Mouse (Mus musculus) intestine, embryonic 15.5 days (tissue): Measurements from ENCODE around the gene Bpgm. TPM values are rescaled to one million over a fixed set of nuclear protein-coding genes. Genes with fewer than 3 reads are reported as not detected.
A peak's percentile ranks its signal among the peaks of the same experiment; 100 is the strongest.

Experiments used
- ATAC-seq: fragments of 200-750 bp; cut with Nextera tagmentation; 2 replicates; pipeline ENCODE4 v1.8.0; 2017; ENCODE audit warnings: moderate TSS enrichment, moderate library complexity
- H3K27ac ChIP-seq: fragments of 300-500 bp; sonication (generic); 2 replicates; pipeline ENCODE4 v1.5.1; 2015; ENCODE audit warnings: mild to moderate bottlenecking, inconsistent platforms
- H3K27me3 ChIP-seq: fragments of 300-500 bp; sonication (generic); replicated peaks from 2 replicates; pipeline ENCODE4 v1.6.1; 2015; ENCODE audit warnings: inconsistent platforms
- H3K36me3 ChIP-seq: fragments of 300-500 bp; sonication (generic); 2 replicates; pipeline ENCODE4 v1.6.1; 2015; ENCODE audit warnings: inconsistent platforms
- H3K4me1 ChIP-seq: fragments of 300-500 bp; sonication (generic); replicated peaks from 2 replicates; pipeline ENCODE4 v1.6.1; 2015; ENCODE audit warnings: inconsistent platforms
- H3K4me2 ChIP-seq: fragments of 300-500 bp; sonication (generic); replicated peaks from 2 replicates; pipeline ENCODE4 v1.6.1; 2015; ENCODE audit warnings: mild to moderate bottlenecking, inconsistent platforms
- H3K4me3 ChIP-seq: fragments of 300-500 bp; sonication (generic); replicated peaks from 2 replicates; pipeline ENCODE4 v1.5.1; 2015; ENCODE audit warnings: inconsistent platforms
- H3K9ac ChIP-seq: fragments of 300-500 bp; sonication (generic); 2 replicates; pipeline ENCODE4 v1.6.1; 2015; ENCODE audit warnings: inconsistent platforms
- H3K9me3 ChIP-seq: fragments of 300-500 bp; sonication (generic); 2 replicates; pipeline ENCODE4 v1.6.1; 2016; ENCODE audit warnings: inconsistent platforms
- WGBS: fragments of 180-500 bp; shearing (Covaris S2); methylation state at CpG from one replicate; pipeline ENCODE4 v1.1.7; 2015; 5-methylcytosine and 5-hydroxymethylcytosine counted together
- polyA plus RNA-seq: library from polyadenylated mRNA; unstranded; fragments of >200 nt; fragmentation: Nextera tagmentation; extraction: Ambion mirVana; gene quantifications from 2 replicates; pipeline ENCODE4 v1.2.1, GENCODE M21; 2015

Gene Bpgm
- polyA plus RNA-seq, 1 experiment from 2014 or later: 40.4 TPM

- ATAC-seq: no peak
- no peak overlapping the region for H3K9ac ChIP-seq
- peaks cover 11% of the 10 kb centered on the region for H3K4me1 ChIP-seq
- WGBS: 56% methylated on average over 3 of the region's 3 CpGs
- H3K4me3 ChIP-seq: no peak overlapping the region
- H3K27me3 ChIP-seq: no peaks in the 10 kb centered on the region
- no peak overlapping the region for H3K4me2 ChIP-seq
- no peak overlapping the region for H3K27ac ChIP-seq
- H3K36me3 ChIP-seq: no peaks in the 10 kb centered on the region
- no peaks in the 10 kb centered on the region for H3K9me3 ChIP-seq
Measured at GRCm38 (mm10) chr6:34474031-34474430, 2.0 kb upstream of the Bpgm start.

- 18% methylated on average over 6 of the region's 6 CpGs for WGBS
- H3K27ac ChIP-seq: no peak overlapping the region
- no peak for ATAC-seq
- no peaks in the 10 kb centered on the region for H3K9me3 ChIP-seq
- H3K4me2 ChIP-seq: peak overlapping the region; percentile 53
- no peak overlapping the region; the same call in 1 of the 2 replicates for H3K9ac ChIP-seq
- no peaks in the 10 kb centered on the region for H3K36me3 ChIP-seq
- H3K4me1 ChIP-seq: peaks cover 15% of the 10 kb centered on the region
- H3K4me3 ChIP-seq: peak overlapping the region; percentile 62
- no peaks in the 10 kb centered on the region for H3K27me3 ChIP-seq
Measured at GRCm38 (mm10) chr6:34475391-34475790, 616 bp upstream of the Bpgm start.

GRCm38 (mm10) chr6:34478036-34478435 lies 2.0 kb downstream of the Bpgm start:
- 89% methylated on average over 7 of the region's 7 CpGs for WGBS
- no peaks in the 10 kb centered on the region for H3K36me3 ChIP-seq
- H3K9me3 ChIP-seq: no peaks in the 10 kb centered on the region
- no peak for ATAC-seq
- no peak overlapping the region for H3K4me3 ChIP-seq
- no peak overlapping the region for H3K27ac ChIP-seq
- peak overlapping the region; percentile 14; the same call in 1 of the 2 replicates for H3K4me2 ChIP-seq
- H3K4me1 ChIP-seq: peaks cover 19% of the 10 kb centered on the region
- no peak overlapping the region for H3K9ac ChIP-seq
- no peaks in the 10 kb centered on the region for H3K27me3 ChIP-seq

GRCm38 (mm10) chr6:34478677-34479360 lies 2.8 kb downstream of the Bpgm start:
- 39% methylated on average over 6 of the region's 6 CpGs for WGBS
- Histone ChIP-seq H3K4me2 (peak overlapping the region; percentile 14), H3K4me1 (peaks cover 19% of the 10 kb centered on the region), H3K4me3 (no peak overlapping the region), H3K9me3 (no peaks in the 10 kb centered on the region), H3K9ac (0 out of 2 replicates have a peak overlapping the region, but pooled peaks have one; percentile 8), H3K36me3 (no peaks in the 10 kb centered on the region), H3K27ac (0 out of 2 replicates have a peak overlapping the region, but pooled peaks have one; percentile 3), H3K27me3 (no peaks in the 10 kb centered on the region)
- ATAC-seq: no peak

- Histone ChIP-seq H3K27ac (0 out of 2 replicates have a peak overlapping the region, but pooled peaks have one; percentile 3), H3K4me3 (no peak overlapping the region), H3K27me3 (no peaks in the 10 kb centered on the region), H3K4me1 (peaks cover 19% of the 10 kb centered on the region), H3K9me3 (no peaks in the 10 kb centered on the region), H3K36me3 (no peaks in the 10 kb centered on the region), H3K9ac (no peak overlapping the region), H3K4me2 (peak overlapping the region; percentile 14)
- ATAC-seq: no peak
- 16% methylated on average over 8 of the region's 8 CpGs for WGBS
Measured at GRCm38 (mm10) chr6:34479531-34479930, 3.5 kb downstream of the Bpgm start.

GRCm38 (mm10) chr6:34480749-34481148 lies 4.7 kb downstream of the Bpgm start:
- H3K27me3 ChIP-seq: no peaks in the 10 kb centered on the region
- 20% methylated on average over 4 of the region's 4 CpGs for WGBS
- H3K27ac ChIP-seq: peak overlapping the region; percentile 44; the same call in 1 of the 2 replicates
- no peaks in the 10 kb centered on the region for H3K36me3 ChIP-seq
- H3K4me2 ChIP-seq: no peak overlapping the region
- peaks cover 19% of the 10 kb centered on the region for H3K4me1 ChIP-seq
- ATAC-seq: peak; percentile 52
- H3K4me3 ChIP-seq: no peak overlapping the region
- H3K9me3 ChIP-seq: no peaks in the 10 kb centered on the region
- no peak overlapping the region for H3K9ac ChIP-seq

GRCm38 (mm10) chr6:34481349-34481748 lies 5.3 kb downstream of the Bpgm start:
- no peak for ATAC-seq
- Histone ChIP-seq H3K27me3 (no peaks in the 10 kb centered on the region), H3K36me3 (no peaks in the 10 kb centered on the region), H3K27ac (peak overlapping the region; percentile 44; the same call in 1 of the 2 replicates), H3K9ac (no peak overlapping the region), H3K9me3 (no peaks in the 10 kb centered on the region), H3K4me2 (no peak overlapping the region), H3K4me3 (no peak overlapping the region), H3K4me1 (peaks cover 19% of the 10 kb centered on the region)
- 67% methylated on average over 6 of the region's 6 CpGs for WGBS

- 48% methylated on average over 4 of the region's 4 CpGs for WGBS
- H3K4me3 ChIP-seq: no peak overlapping the region
- peaks cover 5% of the 10 kb centered on the region; the same call in 1 of the 2 replicates for H3K36me3 ChIP-seq
- H3K4me2 ChIP-seq: no peak overlapping the region
- no peak overlapping the region for H3K9ac ChIP-seq
- peaks cover 16% of the 10 kb centered on the region for H3K4me1 ChIP-seq
- no peaks in the 10 kb centered on the region for H3K27me3 ChIP-seq
- no peaks in the 10 kb centered on the region for H3K9me3 ChIP-seq
- ATAC-seq: peak; percentile 23; the same call in 1 of the 2 replicates
- peak overlapping the region; percentile 9; the same call in 1 of the 2 replicates for H3K27ac ChIP-seq
Measured at GRCm38 (mm10) chr6:34482842-34483241, 6.8 kb downstream of the Bpgm start.

GRCm38 (mm10) chr6:34483390-34483789 lies 7.4 kb downstream of the Bpgm start:
- Histone ChIP-seq H3K27me3 (no peaks in the 10 kb centered on the region), H3K4me2 (no peak overlapping the region), H3K9me3 (no peaks in the 10 kb centered on the region), H3K4me1 (peaks cover 14% of the 10 kb centered on the region), H3K9ac (no peak overlapping the region), H3K4me3 (no peak overlapping the region), H3K36me3 (peaks cover 8% of the 10 kb centered on the region; the same call in 1 of the 2 replicates), H3K27ac (0 out of 2 replicates have a peak overlapping the region, but pooled peaks have one; percentile 36)
- ATAC-seq: no peak
- 88% methylated on average over 5 of the region's 5 CpGs for WGBS

- Histone ChIP-seq H3K9me3 (no peaks in the 10 kb centered on the region), H3K27ac (no peak overlapping the region), H3K9ac (no peak overlapping the region), H3K4me2 (no peak overlapping the region), H3K27me3 (no peaks in the 10 kb centered on the region), H3K4me3 (no peak overlapping the region), H3K4me1 (peaks cover 11% of the 10 kb centered on the region), H3K36me3 (peaks cover 8% of the 10 kb centered on the region; the same call in 1 of the 2 replicates)
- WGBS: 92% methylated on average over 7 of the region's 7 CpGs
- no peak for ATAC-seq
Measured at GRCm38 (mm10) chr6:34483811-34484210, 7.8 kb downstream of the Bpgm start.

GRCm38 (mm10) chr6:34486071-34486626 lies 10.1 kb downstream of the Bpgm start:
- peaks cover 8% of the 10 kb centered on the region; the same call in 1 of the 2 replicates for H3K36me3 ChIP-seq
- WGBS: 74% methylated on average over 14 of the region's 14 CpGs
- no peaks in the 10 kb centered on the region for H3K27me3 ChIP-seq
- H3K4me1 ChIP-seq: no peaks in the 10 kb centered on the region
- H3K27ac ChIP-seq: no peak overlapping the region
- no peak for ATAC-seq
- H3K9ac ChIP-seq: no peak overlapping the region
- no peak overlapping the region for H3K4me3 ChIP-seq
- no peaks in the 10 kb centered on the region for H3K9me3 ChIP-seq
- no peak overlapping the region for H3K4me2 ChIP-seq

GRCm38 (mm10) chr6:34493327-34494095 lies 17.5 kb downstream of the Bpgm start:
- Histone ChIP-seq H3K9me3 (no peaks in the 10 kb centered on the region), H3K27ac (no peak overlapping the region), H3K9ac (no peak overlapping the region), H3K4me1 (0 out of 2 replicates have a peak, but pooled peaks cover 13% of the 10 kb centered on the region), H3K27me3 (no peaks in the 10 kb centered on the region), H3K36me3 (no peaks in the 10 kb centered on the region), H3K4me3 (no peak overlapping the region), H3K4me2 (no peak overlapping the region)
- ATAC-seq: no peak
- 89% methylated on average over 21 of the region's 21 CpGs for WGBS
